Mouse (Mus musculus): ENCODE data around the gene Ascc1. TPM values are rescaled to one million over a fixed set of nuclear protein-coding genes. Genes with fewer than 3 reads are reported as not detected.
A peak's percentile ranks its signal among the peaks of the same experiment; 100 is the strongest.
"Not testable (repeated sequence)": the region's sequence is repeated elsewhere in the genome, so short reads cannot be mapped to it uniquely, and the experiment has no call there.

Gene Ascc1
- polyA plus RNA-seq, 1 experiment: 26.5 TPM

DNA sequence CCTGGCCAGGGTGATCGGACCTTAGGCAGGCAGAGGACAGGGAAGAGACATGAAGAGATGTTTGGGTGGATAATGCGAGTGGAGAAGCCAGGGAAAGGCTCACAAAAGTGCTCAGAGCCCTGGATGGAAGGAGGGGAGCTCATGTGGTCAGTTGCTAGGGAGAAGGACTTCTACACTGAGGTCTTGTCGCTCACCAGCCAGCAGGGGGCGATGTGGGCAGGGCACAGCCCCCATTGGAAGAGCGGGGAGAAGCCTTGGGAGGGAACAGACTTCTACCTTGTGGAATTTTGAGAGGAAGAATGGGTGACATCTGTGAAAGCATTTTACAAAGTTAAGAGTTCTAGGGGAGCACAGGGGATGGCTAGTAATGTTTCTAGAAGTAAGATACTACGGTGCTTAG lies 121.5 kb downstream of the Ascc1 start:
- no peaks in the 10 kb centered on the region for H3K4me1 ChIP-seq (ENCODE audit: control insufficient read depth, insufficient read depth, low read length)
- no peak overlapping the region for H3K4me3 ChIP-seq (ENCODE audit: insufficient read depth, low read length)
- no peak overlapping the region for H3K27ac ChIP-seq (ENCODE audit: insufficient read depth, low read depth, low read length)
- TF ChIP-seq CTCF (IDR thresholded peaks at IDR 0.05; ENCODE audit: low read depth, low read length) (peak; percentile 53; the same call in 1 of the 2 replicates), POLR2A (IDR thresholded peaks at IDR 0.05; ENCODE audit: borderline replicate concordance, low read depth, low read length) (no peak)

- no peak for TF ChIP-seq CTCF (IDR thresholded peaks at IDR 0.05; ENCODE audit: low read depth, low read length)
- TF ChIP-seq POLR2A (IDR thresholded peaks at IDR 0.05; ENCODE audit: borderline replicate concordance, low read depth, low read length): no peak
- Histone ChIP-seq H3K4me3 (ENCODE audit: insufficient read depth, low read length) (no peak overlapping the region), H3K27ac (ENCODE audit: insufficient read depth, low read depth, low read length) (no peak overlapping the region), H3K4me1 (ENCODE audit: control insufficient read depth, insufficient read depth, low read length) (peaks cover 5% of the 10 kb centered on the region; the same call in 1 of the 2 replicates)
Observed at GRCm38 (mm10) chr10:60125529-60126327, 123.1 kb downstream of the Ascc1 start.

DNA sequence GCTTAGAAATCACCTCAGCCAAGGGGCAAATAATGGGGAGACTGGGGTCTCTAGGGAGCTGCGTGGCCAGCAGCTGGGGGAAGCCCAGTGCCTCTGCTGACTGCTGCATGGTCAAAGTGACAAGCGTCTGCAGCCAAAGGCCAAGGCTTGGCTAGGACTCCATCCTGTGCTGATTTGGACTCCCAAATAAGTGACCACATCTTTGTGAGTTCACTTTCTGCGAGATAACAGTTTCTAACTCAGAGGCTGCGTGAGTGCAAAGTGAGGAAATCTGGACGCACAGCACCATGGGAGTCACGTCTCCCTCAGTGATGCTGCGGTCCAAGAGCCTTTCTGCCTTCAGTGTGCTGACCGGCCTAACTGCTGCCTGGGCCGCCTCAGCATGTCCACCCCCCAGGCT lies 125.7 kb downstream of the Ascc1 start:
- H3K27ac ChIP-seq (ENCODE audit: insufficient read depth, low read depth, low read length): no peak overlapping the region
- TF ChIP-seq POLR2A (IDR thresholded peaks at IDR 0.05; ENCODE audit: borderline replicate concordance, low read depth, low read length) (no peak), CTCF (IDR thresholded peaks at IDR 0.05; ENCODE audit: low read depth, low read length) (no peak)
- no peak overlapping the region for H3K4me3 ChIP-seq (ENCODE audit: insufficient read depth, low read length)
- H3K4me1 ChIP-seq (ENCODE audit: control insufficient read depth, insufficient read depth, low read length): peaks cover 5% of the 10 kb centered on the region; the same call in 1 of the 2 replicates

- H3K27ac ChIP-seq (ENCODE audit: insufficient read depth, low read depth, low read length): no peak overlapping the region
- no peak for TF ChIP-seq POLR2A (IDR thresholded peaks at IDR 0.05; ENCODE audit: borderline replicate concordance, low read depth, low read length)
- no peak for TF ChIP-seq CTCF (IDR thresholded peaks at IDR 0.05; ENCODE audit: low read depth, low read length)
- H3K4me3 ChIP-seq (ENCODE audit: insufficient read depth, low read length): no peak overlapping the region
- peaks cover 5% of the 10 kb centered on the region; the same call in 1 of the 2 replicates for H3K4me1 ChIP-seq (ENCODE audit: control insufficient read depth, insufficient read depth, low read length)
Observed at GRCm38 (mm10) chr10:60130504-60130903, 127.9 kb downstream of the Ascc1 start.

GRCm38 (mm10) chr10:60133501-60133900 lies 130.9 kb downstream of the Ascc1 start:
- TF ChIP-seq POLR2A (IDR thresholded peaks at IDR 0.05; ENCODE audit: borderline replicate concordance, low read depth, low read length) (no peak), CTCF (IDR thresholded peaks at IDR 0.05; ENCODE audit: low read depth, low read length) (no peak)
- Histone ChIP-seq H3K4me3 (ENCODE audit: insufficient read depth, low read length) (no peak overlapping the region), H3K27ac (ENCODE audit: insufficient read depth, low read depth, low read length) (no peak overlapping the region), H3K4me1 (ENCODE audit: control insufficient read depth, insufficient read depth, low read length) (peaks cover 5% of the 10 kb centered on the region; the same call in 1 of the 2 replicates)

DNA sequence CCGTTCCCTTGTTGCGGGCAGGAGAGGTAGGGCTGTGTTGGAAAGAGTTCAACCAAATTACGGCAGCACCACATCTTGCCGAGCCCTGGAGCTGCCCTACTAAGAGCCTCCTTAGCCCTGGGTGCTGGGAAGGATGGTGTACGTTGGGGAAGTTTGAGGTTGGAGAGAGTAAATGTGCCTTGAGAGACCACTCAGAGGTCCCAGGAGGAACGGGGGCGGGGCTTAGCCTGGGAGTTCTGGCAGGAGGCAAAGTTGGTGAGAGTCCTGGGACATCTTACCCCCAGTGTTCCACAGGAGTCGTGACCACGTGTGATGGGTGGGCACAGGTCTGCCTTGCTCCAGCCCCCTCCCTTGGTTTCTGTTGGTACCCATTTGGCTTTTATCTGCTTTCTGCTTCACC lies 131.6 kb downstream of the Ascc1 start:
- peaks cover 5% of the 10 kb centered on the region; the same call in 1 of the 2 replicates for H3K4me1 ChIP-seq (ENCODE audit: control insufficient read depth, insufficient read depth, low read length)
- TF ChIP-seq CTCF (IDR thresholded peaks at IDR 0.05; ENCODE audit: low read depth, low read length) (no peak), POLR2A (IDR thresholded peaks at IDR 0.05; ENCODE audit: borderline replicate concordance, low read depth, low read length) (no peak)

GRCm38 (mm10) chr10:60136010-60136409 lies 133.4 kb downstream of the Ascc1 start:
- not testable (repeated sequence) for H3K4me1 ChIP-seq (ENCODE audit: control insufficient read depth, insufficient read depth, low read length); H3K4me3 ChIP-seq (ENCODE audit: insufficient read depth, low read length); H3K27ac ChIP-seq (ENCODE audit: insufficient read depth, low read depth, low read length)

More for the DNA sequence above, 131.6 kb downstream of the Ascc1 start:
- Histone ChIP-seq H3K27ac (ENCODE audit: insufficient read depth, low read depth, low read length) (no peak overlapping the region), H3K4me3 (ENCODE audit: insufficient read depth, low read length) (no peak overlapping the region)

GRCm38 (mm10) chr10:60136935-60137334 lies 134.3 kb downstream of the Ascc1 start:
- H3K27ac ChIP-seq (ENCODE audit: insufficient read depth, low read depth, low read length): no peak overlapping the region
- H3K4me3 ChIP-seq (ENCODE audit: insufficient read depth, low read length): no peak overlapping the region
- TF ChIP-seq CTCF (IDR thresholded peaks at IDR 0.05; ENCODE audit: low read depth, low read length) (no peak), POLR2A (IDR thresholded peaks at IDR 0.05; ENCODE audit: borderline replicate concordance, low read depth, low read length) (no peak)
- no peaks in the 10 kb centered on the region for H3K4me1 ChIP-seq (ENCODE audit: control insufficient read depth, insufficient read depth, low read length)

DNA sequence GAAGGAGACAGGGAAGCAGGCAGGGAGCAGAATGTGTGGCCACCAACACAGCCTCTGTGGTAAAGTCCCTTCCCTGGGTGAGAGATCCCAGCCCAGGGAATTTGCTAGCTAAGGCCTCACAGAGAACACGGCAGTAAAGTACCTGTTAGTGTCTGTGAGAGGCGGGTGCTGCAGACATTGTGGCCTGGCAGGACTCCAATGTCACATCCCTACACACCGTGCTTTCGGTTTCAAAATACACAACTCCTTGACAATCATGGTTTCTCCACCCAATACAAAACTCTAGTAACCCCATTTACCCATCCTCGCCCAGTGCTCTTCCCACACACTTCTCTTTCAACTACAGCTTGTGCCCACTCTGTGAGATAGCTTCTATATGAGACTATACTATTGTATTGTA lies 136.1 kb downstream of the Ascc1 start:
- Histone ChIP-seq H3K4me1 (ENCODE audit: control insufficient read depth, insufficient read depth, low read length) (no peaks in the 10 kb centered on the region), H3K4me3 (ENCODE audit: insufficient read depth, low read length) (no peak overlapping the region), H3K27ac (ENCODE audit: insufficient read depth, low read depth, low read length) (no peak overlapping the region)
- no peak for TF ChIP-seq POLR2A (IDR thresholded peaks at IDR 0.05; ENCODE audit: borderline replicate concordance, low read depth, low read length)
- no peak for TF ChIP-seq CTCF (IDR thresholded peaks at IDR 0.05; ENCODE audit: low read depth, low read length)

DNA sequence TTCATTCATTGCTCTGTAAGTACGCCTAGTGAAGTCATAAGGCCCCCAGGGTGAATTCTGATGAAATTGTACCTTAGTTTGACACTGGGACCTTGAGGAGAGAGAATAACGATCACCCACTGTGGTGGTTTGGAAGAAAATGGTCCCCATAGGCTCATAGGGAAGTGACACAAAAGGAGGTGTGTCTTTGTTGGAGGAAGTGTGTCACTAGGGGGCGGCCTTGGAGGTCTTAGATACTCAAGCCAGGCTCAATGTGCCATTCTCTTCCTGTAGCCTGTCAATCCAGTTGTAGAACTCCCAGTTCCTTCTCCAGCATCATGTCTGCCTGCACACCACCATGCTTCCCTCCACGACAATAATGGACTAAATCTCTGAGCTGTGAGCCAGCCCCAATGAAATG lies 138.1 kb downstream of the Ascc1 start:
- TF ChIP-seq CTCF (IDR thresholded peaks at IDR 0.05; ENCODE audit: low read depth, low read length) (no peak), POLR2A (IDR thresholded peaks at IDR 0.05; ENCODE audit: borderline replicate concordance, low read depth, low read length) (no peak)
- Histone ChIP-seq H3K4me1 (ENCODE audit: control insufficient read depth, insufficient read depth, low read length) (no peaks in the 10 kb centered on the region), H3K4me3 (ENCODE audit: insufficient read depth, low read length) (no peak overlapping the region), H3K27ac (ENCODE audit: insufficient read depth, low read depth, low read length) (no peak overlapping the region)

Data from bone marrow macrophage, adult 2 months (primary cell).